Mouse (Mus musculus) stomach, postnatal 0 days (tissue): ENCODE measurements around the gene Rnf111. TPM values are rescaled to one million over a fixed set of nuclear protein-coding genes. Genes with fewer than 3 reads are reported as not detected.
"Not testable (repeated sequence)": the region's sequence is repeated elsewhere in the genome, so short reads cannot be mapped to it uniquely, and the experiment has no call there.

Experiments used
- ATAC-seq: fragments of 200-750 bp; cut with Nextera tagmentation; 2 replicates; pipeline ENCODE4 v1.8.0; 2017; ENCODE audit not compliant: low FRiP score, low TSS enrichment
- DNase-seq: peaks from one replicate; pipeline ENCODE4 v3.0.0-alpha.2; 2016; ENCODE audit warnings: low spot score
- H3K27ac ChIP-seq: fragments of 300-500 bp; sonication (generic); replicated peaks from 2 replicates; pipeline ENCODE4 v1.5.1; 2014; ENCODE audit warnings: mild to moderate bottlenecking, control low read depth
- H3K27me3 ChIP-seq: fragments of 300-500 bp; sonication (generic); 2 replicates; pipeline ENCODE4 v1.6.1; 2014; ENCODE audit warnings: low read length; ENCODE audit not compliant: control insufficient read depth, insufficient read depth
- H3K36me3 ChIP-seq: fragments of 300-500 bp; sonication (generic); 2 replicates; pipeline ENCODE4 v1.6.1; 2014; ENCODE audit warnings: low read length, mixed read lengths; ENCODE audit not compliant: control insufficient read depth, insufficient read depth
- H3K4me1 ChIP-seq: fragments of 300-500 bp; sonication (generic); replicated peaks from 2 replicates; pipeline ENCODE4 v1.6.1; 2014; ENCODE audit warnings: antibody characterized with exemption; ENCODE audit not compliant: control insufficient read depth, insufficient read depth
- H3K4me2 ChIP-seq: fragments of 300-500 bp; sonication (generic); replicated peaks from 2 replicates; pipeline ENCODE4 v1.6.1; 2014; ENCODE audit warnings: low read depth, mild to moderate bottlenecking, control low read depth, moderate library complexity
- H3K4me3 ChIP-seq: fragments of 300-500 bp; sonication (generic); 2 replicates; pipeline ENCODE4 v1.5.1; 2014; ENCODE audit warnings: low read depth, low read length, control low read depth
- H3K9ac ChIP-seq: fragments of 300-500 bp; sonication (generic); 2 replicates; pipeline ENCODE4 v1.6.1; 2014; ENCODE audit warnings: mild to moderate bottlenecking, low read length, control low read depth, mixed read lengths
- H3K9me3 ChIP-seq: fragments of 300-500 bp; sonication (generic); 2 replicates; pipeline ENCODE4 v1.6.1; 2016; ENCODE audit warnings: low read length; ENCODE audit not compliant: control insufficient read depth
- CTCF ChIP-seq: IDR thresholded peaks from 2 replicates; pipeline ENCODE4 v1.5.1; 2016; ENCODE audit warnings: antibody characterized with exemption, low read depth, mild to moderate bottlenecking, moderate library complexity
- EP300 ChIP-seq: optimal IDR thresholded peaks from 2 replicates; pipeline ENCODE3; 2016; ENCODE audit warnings: antibody characterized with exemption
- WGBS: fragments of 180-500 bp; shearing (Covaris S2); extraction: QIAGEN DNeasy Blood & Tissue Kit; methylation state at CpG from one replicate; pipeline ENCODE4 v1.1.7; 2014; 5-methylcytosine and 5-hydroxymethylcytosine counted together
- polyA plus RNA-seq: library from polyadenylated mRNA; unstranded; fragments of >200 nt; fragmentation: Nextera tagmentation; extraction: Ambion mirVana; gene quantifications from 2 replicates; pipeline ENCODE4 v1.2.1, GENCODE M21; 2015

The Rnf111 gene
- 11.2 and 12.7 TPM in 2 replicates for polyA plus RNA-seq

DNA sequence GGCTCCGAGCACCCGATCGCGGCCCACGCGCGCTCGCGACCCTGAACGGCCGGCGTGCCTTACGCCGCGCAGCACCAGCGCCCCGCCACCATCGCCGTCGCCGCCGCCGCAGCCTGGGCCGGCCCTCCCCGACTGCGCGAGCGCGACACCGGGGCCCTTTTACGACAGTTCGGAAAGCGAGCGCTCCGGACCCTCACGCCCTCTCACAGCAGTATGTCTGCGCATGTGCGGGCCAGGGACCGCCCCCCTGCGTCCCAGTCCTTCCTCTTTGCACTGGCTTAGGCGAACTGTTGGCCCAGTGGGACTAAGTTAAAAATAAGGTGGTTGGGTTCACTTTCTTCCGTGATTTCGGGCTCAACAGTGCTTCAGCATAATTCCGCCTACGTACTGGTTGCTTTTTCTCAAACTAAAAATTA is at the start of gene Rnf111:
Rnf111 (minus strand) TSS at position 100 of the 416 bp plus-strand sequence.
- TF ChIP-seq CTCF: no peak
- no peak for TF ChIP-seq EP300
- no peaks in the 10 kb centered on the region for H3K9me3 ChIP-seq
- peak within 1 kb of the TSS; percentile 92 for H3K4me3 ChIP-seq
- H3K9ac ChIP-seq: peak within 1 kb of the TSS; percentile 91
- no peaks in the 10 kb centered on the region for H3K4me1 ChIP-seq
- no peaks in the 10 kb centered on the region for H3K27me3 ChIP-seq
- H3K4me2 ChIP-seq: peak within 1 kb of the TSS; percentile 56
- ATAC-seq (peak; percentile 98), DNase-seq (peak; percentile 98)
- peak within 1 kb of the TSS; percentile 98 for H3K27ac ChIP-seq
- no peaks in the 10 kb centered on the region for H3K36me3 ChIP-seq
- WGBS: under 1% methylated on average over 43 of the region's 45 CpGs

DNA sequence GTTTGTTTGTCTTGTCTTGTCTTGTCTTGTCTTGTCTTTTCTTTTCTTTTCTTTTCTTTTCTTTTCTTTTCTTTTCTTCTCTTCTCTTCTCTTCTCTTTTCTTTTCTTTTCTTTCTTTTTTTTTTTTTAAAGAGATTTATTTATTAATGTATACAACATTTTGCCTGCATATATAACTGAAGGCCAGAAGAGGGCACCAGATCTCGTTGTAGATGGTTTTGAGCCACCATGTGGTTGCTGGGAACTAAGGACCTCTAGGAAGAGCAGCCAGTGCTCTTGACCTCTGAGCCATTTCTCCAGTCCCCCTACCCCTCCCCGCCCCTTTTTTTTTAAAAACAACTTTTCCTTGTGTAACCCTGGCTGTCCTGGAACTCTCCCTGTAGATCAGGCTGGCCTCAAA is 48.7 kb upstream of the Rnf111 start:
- H3K4me2 ChIP-seq, H3K27me3 ChIP-seq, H3K9me3 ChIP-seq, H3K4me1 ChIP-seq, H3K27ac ChIP-seq, ATAC-seq, H3K4me3 ChIP-seq, H3K36me3 ChIP-seq, H3K9ac ChIP-seq, DNase-seq: not testable (repeated sequence)
- 100% methylated on average over 2 of the region's 2 CpGs for WGBS
- peak; percentile 25; the same call in 1 of the 2 replicates for TF ChIP-seq CTCF

GRCm38 (mm10) chr9:70551524-70551923 is 48.0 kb upstream of the Rnf111 start:
- ATAC-seq: no peak
- DNase-seq: no peak
- H3K4me2 ChIP-seq: no peak overlapping the region
- TF ChIP-seq EP300 (no peak), CTCF (no peak)
- no peaks in the 10 kb centered on the region for H3K4me1 ChIP-seq
- no peak overlapping the region for H3K9ac ChIP-seq
- no peak overlapping the region for H3K4me3 ChIP-seq
- WGBS: 95% methylated on average over 1 of the region's 1 CpGs
- no peaks in the 10 kb centered on the region for H3K9me3 ChIP-seq
- H3K27ac ChIP-seq: no peak overlapping the region
- no peaks in the 10 kb centered on the region for H3K27me3 ChIP-seq
- H3K36me3 ChIP-seq: no peaks in the 10 kb centered on the region

DNA sequence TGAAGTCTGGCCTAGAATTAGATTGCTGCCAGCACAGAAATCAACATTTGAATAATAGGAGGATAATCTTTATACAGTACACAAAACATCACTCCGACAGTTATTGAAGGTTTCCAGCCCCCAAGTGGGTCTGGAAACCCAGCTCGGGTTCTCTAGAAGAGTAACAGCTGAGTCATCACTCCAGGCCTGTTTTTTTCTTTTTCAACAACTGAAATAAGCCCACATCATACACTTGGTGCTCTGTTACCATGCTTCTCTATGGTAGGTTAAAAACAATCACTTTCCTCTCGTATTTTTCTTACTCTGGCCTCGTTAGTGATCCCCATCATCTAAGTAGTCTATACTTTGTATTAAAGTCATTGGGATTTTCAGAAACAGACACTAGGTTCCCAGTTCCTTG is 44.8 kb upstream of the Rnf111 start:
- Histone ChIP-seq H3K27ac (no peak overlapping the region), H3K4me3 (no peak overlapping the region), H3K36me3 (no peaks in the 10 kb centered on the region), H3K4me2 (no peak overlapping the region), H3K4me1 (0 out of 2 replicates have a peak, but pooled peaks cover 2% of the 10 kb centered on the region), H3K27me3 (no peaks in the 10 kb centered on the region), H3K9ac (no peak overlapping the region), H3K9me3 (no peaks in the 10 kb centered on the region)
- no peak for TF ChIP-seq CTCF
- TF ChIP-seq EP300: no peak
- DNase-seq: no peak
- ATAC-seq: no peak
- WGBS: 65% methylated on average over 4 of the region's 4 CpGs

DNA sequence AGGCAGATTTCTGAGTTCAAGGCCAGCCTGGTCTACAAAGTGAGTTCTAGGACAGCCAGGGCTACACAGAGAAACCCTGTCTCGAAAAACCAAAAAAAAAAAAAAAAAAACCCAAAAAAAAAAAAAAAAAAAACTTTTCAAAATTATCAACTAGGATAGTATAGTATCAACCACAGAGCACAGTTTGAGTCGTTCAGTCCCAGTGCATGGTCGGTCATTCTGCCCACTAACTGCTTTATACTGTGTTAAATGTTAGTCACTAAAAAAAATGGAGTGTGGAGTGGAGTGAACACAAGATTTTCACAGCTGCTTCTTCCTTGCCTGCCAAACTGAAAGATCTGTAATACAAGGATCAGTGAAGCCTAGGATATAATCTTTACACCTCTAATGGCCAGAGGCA is 43.1 kb upstream of the Rnf111 start:
- H3K27me3 ChIP-seq, H3K4me1 ChIP-seq, H3K27ac ChIP-seq, H3K4me3 ChIP-seq, H3K36me3 ChIP-seq, H3K9me3 ChIP-seq, ATAC-seq, DNase-seq, H3K4me2 ChIP-seq, H3K9ac ChIP-seq: not testable (repeated sequence)
- 88% methylated on average over 3 of the region's 3 CpGs for WGBS

DNA sequence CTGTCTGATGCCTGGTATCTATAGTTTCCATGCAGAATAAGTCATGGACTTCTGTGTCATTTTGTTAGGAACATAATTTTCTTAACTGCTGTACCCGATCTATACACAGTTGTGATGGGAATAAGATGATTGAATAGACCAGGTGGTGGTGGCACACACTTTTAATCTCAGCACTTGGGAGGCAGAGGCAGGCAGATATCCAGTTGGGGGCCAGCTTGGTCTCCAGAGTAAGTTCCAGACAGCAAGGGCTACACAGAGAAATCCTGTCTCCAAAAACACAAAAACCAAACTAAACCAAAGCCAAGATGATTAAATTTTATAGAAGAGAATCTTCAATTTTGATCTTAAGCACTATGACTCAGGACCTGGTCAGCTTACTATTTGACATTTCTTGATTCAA is 41.3 kb upstream of the Rnf111 start:
- no peak overlapping the region for H3K27ac ChIP-seq
- WGBS: 58% methylated on average over 1 of the region's 1 CpGs

More for the DNA sequence above, 41.3 kb upstream of the Rnf111 start:
- H3K9me3 ChIP-seq: no peaks in the 10 kb centered on the region
- no peak for ATAC-seq
- H3K4me1 ChIP-seq: 0 out of 2 replicates have a peak, but pooled peaks cover 2% of the 10 kb centered on the region
- no peak overlapping the region for H3K4me3 ChIP-seq
- H3K4me2 ChIP-seq: no peak overlapping the region
- H3K9ac ChIP-seq: no peak overlapping the region
- TF ChIP-seq EP300 (no peak), CTCF (no peak)
- no peaks in the 10 kb centered on the region for H3K36me3 ChIP-seq
- no peak for DNase-seq
- no peaks in the 10 kb centered on the region for H3K27me3 ChIP-seq
